Mouse (Mus musculus) heart, adult 2 months (tissue): Measurements from ENCODE around the gene Srp68.

Source experiments
- CTCF ChIP-seq: fragments of 200-600 bp; IDR thresholded peaks from 2 replicates; pipeline ENCODE4 v1.8.1; 2022; ENCODE audit warnings: antibody characterized with exemption, mild to moderate bottlenecking, moderate library complexity
- POLR2A ChIP-seq: fragments of 200-500 bp; IDR thresholded peaks from 2 replicates; pipeline ENCODE4 v1.6.1; 2011; ENCODE audit warnings: mild to moderate bottlenecking, low read depth, low read length, control low read depth; ENCODE audit not compliant: insufficient read depth

GRCm38 (mm10) chr11:116255982-116256675 is 17.9 kb downstream of the Srp68 start:
- TF ChIP-seq CTCF (no peak), POLR2A (no peak)
